Mouse (Mus musculus) left cerebral cortex, postnatal 14 days (tissue): ENCODE measurements around the gene Gpd2. TPM values are rescaled to one million over a fixed set of nuclear protein-coding genes. Genes with fewer than 3 reads are reported as not detected.

Experiments
- DNase-seq, 2 experiments: peaks; one replicate each; pipeline ENCODE4 v3.0.0; 2021 to 2022; ENCODE audit warnings: low spot score in 2 of 2, mixed read lengths in 1 of 2
- intact Hi-C: fragments of 180-260 bp; cut with DNase I; formaldehyde crosslinking; loops from one replicate; pipeline ENCODE4 v1.15.1; 2025
- total RNA-seq, 2 experiments: library from RNA; stranded (reverse); gene quantifications; 2 replicates each; pipeline ENCODE4 v1.2.3; 2021

Gene Gpd2
- total RNA-seq, 2 experiments from 2014 or later, result 106 to 114 TPM

DNA sequence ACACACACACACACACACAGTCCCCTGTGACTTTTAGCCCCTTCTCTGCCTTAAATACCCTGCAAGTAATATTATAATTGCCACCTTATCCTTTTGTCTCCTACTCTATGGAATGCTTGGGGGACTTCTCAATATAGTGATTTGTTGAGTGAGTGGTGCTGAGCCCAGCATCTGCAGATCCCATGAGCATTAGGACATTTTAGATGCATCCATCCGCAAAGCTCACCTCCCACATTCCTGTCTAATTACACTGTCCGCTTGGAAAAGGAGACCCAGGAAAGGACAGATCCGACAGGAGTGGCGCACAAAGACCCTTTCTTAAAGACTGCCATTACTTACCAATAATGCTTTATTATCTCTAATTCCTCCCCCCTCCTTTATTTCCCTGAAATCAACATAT lies 47.8 kb downstream of the Gpd2 start:
- intact Hi-C loops, result no loop called here
- DNase-seq, result no peak

DNA sequence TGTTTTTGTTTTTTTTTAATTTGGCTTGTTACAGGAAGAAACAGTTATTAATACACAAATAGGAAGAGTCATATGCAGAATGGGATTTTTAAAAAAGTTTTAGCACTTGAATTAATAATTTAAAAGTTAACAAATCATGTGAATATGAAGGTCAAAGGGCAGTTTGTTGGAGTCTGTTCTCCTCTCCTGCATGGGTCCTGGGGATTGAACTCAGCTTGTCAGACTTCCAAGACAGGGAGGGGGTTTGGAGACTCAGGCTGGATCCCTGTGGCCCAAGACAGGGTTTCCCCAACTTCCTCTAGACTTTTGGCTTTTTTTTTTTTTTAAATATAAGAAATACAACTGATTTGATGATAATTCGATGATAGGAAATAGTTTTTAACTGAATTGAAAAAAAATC lies 50.6 kb downstream of the Gpd2 start:
- no peak for DNase-seq
- intact Hi-C loops, result no loop called here

GRCm38 (mm10) chr2:57293571-57293970 lies 56.1 kb downstream of the Gpd2 start:
- intact Hi-C loops, result no loop called here
- no peak for DNase-seq

DNA sequence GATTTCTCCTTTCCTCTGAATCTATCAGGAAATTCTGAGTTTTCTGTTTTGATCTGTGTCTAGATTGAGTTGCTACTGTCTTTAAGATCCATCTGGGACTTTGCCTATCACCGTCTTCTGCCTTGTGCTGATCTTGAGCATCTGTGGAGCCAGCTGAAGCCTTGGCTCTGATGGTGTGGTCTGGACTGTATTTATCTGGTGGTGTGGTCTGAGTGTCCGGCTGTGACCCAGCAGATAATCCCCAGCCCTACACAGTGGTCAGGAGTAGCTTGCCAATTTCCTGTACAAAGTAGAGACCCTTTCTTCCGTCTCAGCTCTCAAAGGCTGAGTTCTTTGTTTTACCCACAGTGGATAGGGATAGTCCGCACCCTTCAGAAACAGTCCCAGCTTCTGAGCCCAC lies 58.6 kb downstream of the Gpd2 start:
- intact Hi-C loops, result no loop called here

GRCm38 (mm10) chr2:57297226-57297625 lies 59.8 kb downstream of the Gpd2 start:
- DNase-seq, result no peak
- intact Hi-C loops, result no loop called here

More for the DNA sequence above, 58.6 kb downstream of the Gpd2 start:
- no peak for DNase-seq

DNA sequence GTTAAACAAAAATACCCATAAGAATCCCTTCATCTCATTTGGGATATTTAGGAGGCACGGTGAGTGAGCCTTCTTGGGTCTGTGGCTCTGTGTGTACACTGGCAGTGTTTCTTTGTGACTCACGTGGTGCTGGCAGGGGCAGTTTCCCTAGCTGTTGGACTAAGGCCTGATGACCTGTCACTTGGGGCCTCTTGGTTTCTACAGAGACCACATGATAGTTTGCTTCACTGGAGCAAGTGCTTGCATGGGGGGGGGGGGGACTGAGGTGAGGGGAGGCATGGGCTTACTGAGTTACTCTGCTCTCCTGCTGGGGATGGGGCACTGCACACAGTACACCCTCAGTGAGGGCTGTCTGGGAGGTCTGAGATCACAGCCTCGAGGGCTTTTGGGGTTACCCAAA lies 64.1 kb downstream of the Gpd2 start:
- no peak for DNase-seq
- intact Hi-C loops, result no loop called here

- DNase-seq, result no peak
- intact Hi-C loops, result no loop called here
These were observed 66.8 kb downstream of the Gpd2 start for GRCm38 (mm10) chr2:57304212-57304611.

DNA sequence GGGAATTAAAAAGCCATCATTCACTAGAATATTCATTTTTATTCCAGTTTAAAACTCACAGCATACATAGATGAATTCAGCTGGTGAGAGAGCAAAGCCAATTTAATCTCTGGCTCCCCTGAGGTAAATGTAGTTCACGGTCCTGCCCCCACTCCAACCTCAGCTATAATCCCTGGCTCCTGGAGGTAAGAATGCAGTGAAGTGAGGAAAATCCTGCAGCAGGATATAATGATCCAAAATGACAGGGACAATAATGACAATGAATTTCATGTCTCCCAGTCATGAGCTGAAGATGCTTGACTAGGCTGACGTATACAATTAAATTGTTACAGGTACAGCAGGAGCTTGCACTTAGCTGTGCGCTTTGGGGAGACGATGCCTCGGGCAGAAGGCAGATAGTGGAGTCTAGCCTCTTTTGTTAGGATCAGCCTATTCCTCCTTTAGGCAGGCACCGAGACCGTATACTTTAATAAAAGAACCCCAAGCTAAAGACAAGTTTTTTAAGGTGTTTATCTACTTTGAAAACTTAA lies 74.9 kb downstream of the Gpd2 start:
- intact Hi-C loops, result no loop called here
- DNase-seq, result no peak

DNA sequence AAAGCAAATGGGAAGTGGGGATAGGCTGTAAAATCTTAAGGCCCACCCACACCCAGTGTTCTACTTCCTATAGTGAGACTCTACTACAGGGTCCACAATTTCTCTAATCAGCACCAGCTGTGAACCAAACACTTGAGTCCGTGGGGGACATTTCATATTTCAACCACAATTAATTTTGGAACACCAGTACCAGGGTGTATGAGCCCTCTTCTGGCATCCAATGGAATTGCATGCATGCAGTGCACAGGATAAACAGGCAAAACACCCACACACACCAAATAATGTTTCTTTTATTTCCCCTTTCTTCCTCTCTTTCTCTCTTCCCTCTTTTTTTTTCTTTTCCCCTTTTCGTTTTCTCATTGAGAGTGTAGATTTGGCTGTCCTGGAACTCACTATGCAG lies 78.6 kb downstream of the Gpd2 start:
- intact Hi-C loops, result no loop called here
- peak; percentile 15 to 30 for DNase-seq

- no peak for DNase-seq
- intact Hi-C loops, result no loop called here
These were observed 80.9 kb downstream of the Gpd2 start for GRCm38 (mm10) chr2:57318336-57318735.

DNA sequence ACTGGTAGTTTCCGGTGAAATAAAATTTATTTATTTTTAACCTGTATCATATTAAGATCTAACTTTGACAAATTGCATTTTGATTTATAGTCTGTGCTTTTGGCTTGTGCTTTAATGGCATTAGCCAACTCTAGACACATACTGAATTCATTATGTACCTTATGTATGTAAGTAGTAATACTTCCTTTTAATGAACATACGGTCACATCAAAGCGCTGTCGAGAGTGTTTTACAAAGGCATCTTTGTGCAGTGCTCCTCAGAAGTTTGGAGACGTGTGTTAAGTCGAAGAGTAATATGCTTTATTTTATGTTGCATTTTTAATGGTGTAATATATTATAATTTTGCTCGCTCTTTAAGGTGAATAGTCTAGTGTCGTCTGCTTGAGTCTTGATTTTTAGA lies 88.7 kb downstream of the Gpd2 start:
- DNase-seq, result no peak
- intact Hi-C loops, result no loop called here

GRCm38 (mm10) chr2:57329327-57329726 lies 91.9 kb downstream of the Gpd2 start:
- DNase-seq, result no peak
- intact Hi-C loops, result no loop called here

- DNase-seq, result no peak
- intact Hi-C loops, result no loop called here
These were observed 93.4 kb downstream of the Gpd2 start for GRCm38 (mm10) chr2:57330812-57331211.

GRCm38 (mm10) chr2:57331266-57331665 lies 93.8 kb downstream of the Gpd2 start:
- no peak for DNase-seq
- intact Hi-C loops, result no loop called here

DNA sequence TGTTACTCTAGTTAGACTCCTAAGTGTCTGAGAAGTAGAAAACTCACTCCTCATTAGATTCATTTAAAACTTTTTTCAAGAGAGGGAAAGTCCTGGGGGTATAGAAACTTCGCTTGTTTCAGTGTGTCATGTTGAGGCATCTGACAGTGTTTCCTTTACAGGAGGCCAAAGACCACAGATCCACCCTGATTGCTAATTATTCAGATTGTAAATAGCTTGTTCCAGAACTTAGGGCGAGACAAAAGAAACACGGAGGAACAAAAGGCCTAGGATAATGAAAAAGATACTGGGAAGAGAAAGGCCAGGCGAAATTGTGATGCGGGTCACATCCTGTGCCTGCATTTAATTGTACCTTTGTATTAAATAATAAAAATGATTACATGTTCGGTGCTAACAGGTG lies 96.0 kb downstream of the Gpd2 start:
- DNase-seq, result no peak
- intact Hi-C loops, result no loop called here

GRCm38 (mm10) chr2:57335397-57335796 lies 98.0 kb downstream of the Gpd2 start:
- intact Hi-C loops, result no loop called here

DNA sequence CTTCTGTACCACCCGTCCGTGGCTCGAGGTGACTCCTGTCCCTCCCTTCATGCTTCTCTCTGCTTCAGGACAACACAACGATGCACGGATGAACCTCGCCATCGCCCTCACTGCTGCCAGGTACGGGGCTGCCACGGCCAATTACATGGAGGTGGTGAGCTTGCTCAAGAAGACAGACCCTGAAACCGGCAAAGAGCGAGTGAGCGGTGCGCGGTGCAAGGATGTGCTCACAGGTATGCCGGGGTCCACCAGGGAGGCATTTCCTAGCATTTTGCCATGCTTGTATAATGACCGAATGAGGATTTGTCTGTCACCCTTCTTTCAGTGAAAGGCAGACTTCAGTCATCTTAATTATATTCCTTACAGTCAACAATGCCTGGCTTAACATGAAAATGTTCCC lies 101.3 kb downstream of the Gpd2 start:
- no peak for DNase-seq
- intact Hi-C loops, result no loop called here

More at GRCm38 (mm10) chr2:57335397-57335796, 98.0 kb downstream of the Gpd2 start:
- no peak for DNase-seq

- no peak for DNase-seq
These were observed 105.5 kb downstream of the Gpd2 start for GRCm38 (mm10) chr2:57342910-57343309.

GRCm38 (mm10) chr2:57350615-57351014 lies 113.2 kb downstream of the Gpd2 start:
- intact Hi-C loops, result no loop called here
- DNase-seq, result no peak

More at GRCm38 (mm10) chr2:57342910-57343309, 105.5 kb downstream of the Gpd2 start:
- intact Hi-C loops, result no loop called here

- intact Hi-C loops, result no loop called here
- DNase-seq, result no peak
These were observed 116.4 kb downstream of the Gpd2 start for GRCm38 (mm10) chr2:57353722-57354432.

- intact Hi-C loops, result no loop called here
- DNase-seq, result no peak
These were observed 117.4 kb downstream of the Gpd2 start for GRCm38 (mm10) chr2:57354848-57355247.
